Mouse (Mus musculus) cerebellum, adult 11-12 months (tissue): Measurements from ENCODE around the gene Setd1a.
"Not testable (repeated sequence)": the region's sequence is repeated elsewhere in the genome, so short reads cannot be mapped to it uniquely, and the experiment has no call there.

Source experiments
- DNase-seq: peaks from one replicate; pipeline ENCODE4 v3.0.0; 2022

Setd1a gene

DNA sequence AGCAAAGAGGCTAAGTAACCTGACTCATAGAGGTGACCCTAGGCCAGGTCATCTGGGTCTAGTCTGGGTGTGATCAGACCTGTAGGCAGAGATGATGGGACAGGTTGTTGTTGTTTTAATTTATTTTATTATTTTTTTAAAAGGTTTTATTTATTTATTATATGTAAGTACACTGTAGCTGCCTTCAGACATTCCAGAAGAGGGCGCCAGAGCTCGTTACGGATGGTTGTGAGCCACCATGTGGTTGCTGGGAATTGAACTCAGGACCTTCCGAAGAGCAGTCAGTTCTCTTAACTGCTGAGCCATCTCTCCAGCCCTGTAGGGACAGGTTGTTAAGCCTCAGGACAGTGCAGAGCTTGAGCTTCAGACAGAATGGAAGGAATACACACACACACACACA, 61.4 kb downstream of the Setd1a start:
- not testable (repeated sequence) for DNase-seq

- not testable (repeated sequence) for DNase-seq
Measured at GRCm38 (mm10) chr7:127840031-127840430, 63.6 kb downstream of the Setd1a start.

DNA sequence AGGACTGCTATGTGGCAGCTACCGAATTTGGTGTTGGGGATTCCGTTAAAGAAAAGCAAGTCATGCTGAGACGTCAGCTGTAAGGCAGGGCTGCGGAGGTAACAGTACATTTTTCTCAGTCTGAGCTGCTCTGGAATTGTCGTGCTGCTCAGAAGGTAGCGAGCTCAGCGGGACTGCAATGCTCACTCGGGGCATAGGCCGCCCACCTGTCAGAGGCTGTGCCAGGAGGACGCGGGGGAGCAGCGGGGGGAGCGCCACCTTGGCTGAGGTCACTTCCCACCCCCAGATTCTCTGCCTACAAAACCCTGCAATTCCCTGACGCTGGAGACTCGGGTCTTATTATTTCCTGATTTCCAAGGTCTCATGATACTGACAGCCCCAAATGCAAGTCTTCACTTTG, 64.4 kb downstream of the Setd1a start:
- DNase-seq = peak; percentile 87

- peak; percentile 96 for DNase-seq
Measured at GRCm38 (mm10) chr7:127841340-127842000, 65.0 kb downstream of the Setd1a start.

DNA sequence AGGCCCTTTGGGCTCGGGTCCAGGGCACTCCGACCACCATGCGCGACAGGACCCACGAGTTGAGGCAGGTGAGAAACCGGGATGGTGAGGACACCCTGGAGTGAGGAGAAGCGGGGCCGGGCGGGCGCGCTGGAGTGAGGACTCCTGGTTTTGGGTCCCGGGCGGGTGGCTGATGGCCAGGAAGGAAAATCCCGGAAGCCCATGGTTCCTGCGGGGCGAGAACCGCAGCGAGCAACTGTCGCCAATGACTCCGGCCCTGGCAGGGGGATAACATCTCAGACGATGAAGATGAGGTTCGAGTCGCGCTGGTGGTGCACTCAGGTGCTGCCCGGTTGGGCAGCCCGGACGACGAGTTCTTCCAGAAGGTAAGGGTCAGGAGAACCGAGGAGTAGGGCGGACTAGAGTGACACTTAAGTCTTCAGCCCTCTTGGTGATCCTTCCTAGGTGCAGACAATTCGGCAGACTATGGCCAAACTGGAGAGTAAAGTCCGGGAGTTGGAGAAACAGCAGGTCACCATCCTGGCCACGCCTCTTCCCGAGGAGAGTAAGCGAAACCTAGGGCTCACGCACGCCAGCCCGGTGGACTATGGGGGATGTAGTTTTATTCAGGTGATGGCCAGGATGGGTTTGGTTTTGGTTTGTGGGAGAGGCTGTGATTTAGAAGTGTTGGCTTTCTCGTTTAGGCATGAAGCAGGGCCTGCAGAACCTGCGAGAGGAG, 65.7 kb downstream of the Setd1a start:
- peak; percentile 87 for DNase-seq
